Mouse (Mus musculus) MEL (cell line): ENCODE data around the gene Snta1. TPM values are rescaled to one million over a fixed set of nuclear protein-coding genes. Genes with fewer than 3 reads are reported as not detected.

Experiments used
- DNase-seq: peaks from one replicate; pipeline ENCODE4 v3.0.0; 2011; ENCODE audit warnings: low read depth, low spot score
- H3K27ac ChIP-seq: 2 replicates; pipeline ENCODE4 v1.5.1; 2012; ENCODE audit warnings: low read depth, mild to moderate bottlenecking, control low read depth, low read length, moderate library complexity; ENCODE audit not compliant: control insufficient read depth
- H3K27me3 ChIP-seq, 2 experiments: fragments of 150-350 bp in 1 of 2; sonication (generic) in 1 of 2; 2 replicates each; pipeline ENCODE4 v1.6.1; 2012; ENCODE audit warnings: low read length in 2 of 2, mild to moderate bottlenecking in 2 of 2, improper control_type of control experiment in 1 of 2, moderate library complexity in 1 of 2; ENCODE audit not compliant: insufficient read depth in 2 of 2, control insufficient read depth in 1 of 2
- H3K36me3 ChIP-seq, 2 experiments: 2 replicates each; pipeline ENCODE4 v1.6.1; 2012 to 2014; ENCODE audit warnings: low read length in 2 of 2, improper control_type of control experiment in 1 of 2, inconsistent platforms in 1 of 2, mild to moderate bottlenecking in 1 of 2; ENCODE audit not compliant: insufficient read depth in 2 of 2, control insufficient read depth in 1 of 2
- H3K4me1 ChIP-seq, 2 experiments: fragments of 150-350 bp in 1 of 2; sonication (generic) in 1 of 2; 2 replicates each; pipeline ENCODE4 v1.6.1; 2012; ENCODE audit warnings: low read length in 2 of 2, improper control_type of control experiment in 1 of 2, mild to moderate bottlenecking in 1 of 2; ENCODE audit not compliant: insufficient read depth in 2 of 2, control insufficient read depth in 1 of 2
- H3K4me3 ChIP-seq, 2 experiments: fragments of 150-350 bp in 1 of 2; sonication (generic) in 1 of 2; 2 replicates each; pipeline ENCODE4 v1.5.1; 2012; ENCODE audit warnings: low read depth in 2 of 2, low read length in 2 of 2, mild to moderate bottlenecking in 2 of 2, moderate library complexity in 2 of 2, control low read depth in 1 of 2, improper control_type of control experiment in 1 of 2; ENCODE audit not compliant: control insufficient read depth in 1 of 2, insufficient read depth in 1 of 2
- H3K79me2 ChIP-seq: 2 replicates; pipeline ENCODE4 v1.6.1; 2012; ENCODE audit warnings: mild to moderate bottlenecking, low read length, moderate library complexity; ENCODE audit not compliant: control insufficient read depth, poor library complexity, insufficient read depth
- H3K9ac ChIP-seq: 2 replicates; pipeline ENCODE4 v1.6.1; 2012; ENCODE audit warnings: low read depth, mild to moderate bottlenecking, control low read depth, low read length, moderate library complexity; ENCODE audit not compliant: control insufficient read depth, poor library complexity, severe bottlenecking
- H3K9me3 ChIP-seq: fragments of 150-350 bp; sonication (generic); replicated peaks from 2 replicates; pipeline ENCODE4 v1.6.1; 2012; ENCODE audit warnings: mild to moderate bottlenecking, low read length, improper control_type of control experiment, moderate library complexity; ENCODE audit not compliant: insufficient read depth
- BHLHE40 ChIP-seq: IDR thresholded peaks from 2 replicates; pipeline ENCODE4 v1.6.1; 2012; ENCODE audit warnings: low read depth, mild to moderate bottlenecking, inconsistent platforms, low read length, improper control_type of control experiment, borderline replicate concordance
- CHD1 ChIP-seq: IDR thresholded peaks from 2 replicates; pipeline ENCODE4 v1.6.1; 2012; ENCODE audit warnings: low read depth, mild to moderate bottlenecking, inconsistent platforms, low read length, improper control_type of control experiment
- CHD2 ChIP-seq: IDR thresholded peaks from 2 replicates; pipeline ENCODE4 v1.6.1; 2011; ENCODE audit warnings: low read length, improper control_type of control experiment
- CTCF ChIP-seq, 3 experiments: IDR thresholded peaks in 2 of 3; conservative IDR thresholded peaks in 1 of 3; 2 replicates each; pipeline ENCODE4 v1.5.1; 2011 to 2012; ENCODE audit warnings: low read length in 3 of 3, low read depth in 2 of 3, mild to moderate bottlenecking in 2 of 3, improper control_type of control experiment in 1 of 3, inconsistent platforms in 1 of 3, mixed read lengths in 1 of 3, moderate library complexity in 1 of 3; ENCODE audit not compliant: control insufficient read depth in 1 of 3, insufficient read depth in 1 of 3, poor library complexity in 1 of 3, severe bottlenecking in 1 of 3
- E2F4 ChIP-seq: IDR thresholded peaks from 2 replicates; pipeline ENCODE4 v1.6.1; 2011; ENCODE audit warnings: low read depth, low read length, improper control_type of control experiment, borderline replicate concordance
- EP300 ChIP-seq, 2 experiments: IDR thresholded peaks; 2 replicates each; pipeline ENCODE4 v1.6.1; 2011; ENCODE audit warnings: improper control_type of control experiment in 2 of 2, low read length in 2 of 2, low read depth in 1 of 2, mild to moderate bottlenecking in 1 of 2
- ETS1 ChIP-seq: IDR thresholded peaks from 2 replicates; pipeline ENCODE4 v1.6.1; 2012; ENCODE audit warnings: low read depth, mild to moderate bottlenecking, inconsistent platforms, low read length, improper control_type of control experiment, moderate library complexity
- GABPA ChIP-seq: IDR thresholded peaks from 2 replicates; pipeline ENCODE4 v1.6.1; 2012; ENCODE audit warnings: low read depth, mild to moderate bottlenecking, inconsistent platforms, low read length, improper control_type of control experiment, moderate library complexity
- GATA1 ChIP-seq: IDR thresholded peaks from 2 replicates; pipeline ENCODE4 v1.6.1; 2011; ENCODE audit warnings: low read depth, low read length, improper control_type of control experiment
- HCFC1 ChIP-seq: IDR thresholded peaks from 2 replicates; pipeline ENCODE4 v1.6.1; 2012; ENCODE audit warnings: low read depth, mild to moderate bottlenecking, inconsistent platforms, low read length, improper control_type of control experiment, moderate library complexity
- JUND ChIP-seq: IDR thresholded peaks from 2 replicates; pipeline ENCODE4 v1.6.1; 2011; ENCODE audit warnings: low read depth, mild to moderate bottlenecking, improper control_type of control experiment, low read length
- KAT2A ChIP-seq: conservative IDR thresholded peaks from 2 replicates; pipeline ENCODE4 v1.6.1; 2012; ENCODE audit warnings: low read depth, low read length, improper control_type of control experiment, inconsistent platforms
- MAFK ChIP-seq: IDR thresholded peaks from 2 replicates; pipeline ENCODE4 v1.6.1; 2011; ENCODE audit warnings: low read depth, mild to moderate bottlenecking, low read length, improper control_type of control experiment, borderline replicate concordance
- MAX ChIP-seq: IDR thresholded peaks from 2 replicates; pipeline ENCODE4 v1.6.1; 2011; ENCODE audit warnings: low read length, improper control_type of control experiment
- MAZ ChIP-seq: IDR thresholded peaks from 2 replicates; pipeline ENCODE4 v1.6.1; 2012; ENCODE audit warnings: low read depth, mild to moderate bottlenecking, inconsistent platforms, low read length, improper control_type of control experiment
- MEF2A ChIP-seq: IDR thresholded peaks from 2 replicates; pipeline ENCODE4 v1.6.1; 2014; ENCODE audit warnings: low read depth, mild to moderate bottlenecking, inconsistent platforms, low read length, improper control_type of control experiment; ENCODE audit not compliant: poor library complexity, insufficient replicate concordance, severe bottlenecking; ENCODE audit errors: extremely low read depth
- MXI1 ChIP-seq: IDR thresholded peaks from 2 replicates; pipeline ENCODE4 v1.6.1; 2011; ENCODE audit warnings: mild to moderate bottlenecking, low read depth, low read length, improper control_type of control experiment
- MYB ChIP-seq: IDR thresholded peaks from 2 replicates; pipeline ENCODE4 v1.6.1; 2011; ENCODE audit warnings: mild to moderate bottlenecking, low read depth, low read length, improper control_type of control experiment
- MYC ChIP-seq: IDR thresholded peaks from 2 replicates; pipeline ENCODE4 v1.6.1; 2011; ENCODE audit warnings: low read depth, mild to moderate bottlenecking, low read length, improper control_type of control experiment, moderate library complexity
- NELFE ChIP-seq: IDR thresholded peaks from 2 replicates; pipeline ENCODE4 v1.6.1; 2011; ENCODE audit warnings: low read depth, low read length, improper control_type of control experiment
- NRF1 ChIP-seq: IDR thresholded peaks from 2 replicates; pipeline ENCODE4 v1.6.1; 2014; ENCODE audit warnings: low read depth, mild to moderate bottlenecking, inconsistent platforms, low read length, improper control_type of control experiment, moderate library complexity; ENCODE audit not compliant: poor library complexity, insufficient read depth, severe bottlenecking
- POLR2A ChIP-seq, 2 experiments: IDR thresholded peaks; 2 replicates each; pipeline ENCODE4 v1.6.1; 2011 to 2012; ENCODE audit warnings: low read length in 2 of 2, mild to moderate bottlenecking in 2 of 2, control low read depth in 1 of 2, improper control_type of control experiment in 1 of 2, low read depth in 1 of 2, moderate library complexity in 1 of 2; ENCODE audit not compliant: control insufficient read depth in 1 of 2, insufficient read depth in 1 of 2, poor library complexity in 1 of 2
- POLR2AphosphoS2 ChIP-seq: IDR thresholded peaks from 2 replicates; pipeline ENCODE4 v1.6.1; 2011; ENCODE audit warnings: low read length, improper control_type of control experiment
- POLR2AphosphoS5 ChIP-seq: IDR thresholded peaks from 2 replicates; pipeline ENCODE4 v1.6.1; 2012; ENCODE audit warnings: low read depth, borderline replicate concordance, mild to moderate bottlenecking, inconsistent platforms, low read length, moderate library complexity, mixed read lengths
- RAD21 ChIP-seq: IDR thresholded peaks from 2 replicates; pipeline ENCODE4 v1.6.1; 2011; ENCODE audit warnings: mild to moderate bottlenecking, low read depth, low read length, improper control_type of control experiment
- RCOR1 ChIP-seq: IDR thresholded peaks from 2 replicates; pipeline ENCODE4 v1.6.1; 2012; ENCODE audit warnings: low read depth, mild to moderate bottlenecking, inconsistent platforms, low read length, improper control_type of control experiment
- SIN3A ChIP-seq: IDR thresholded peaks from 2 replicates; pipeline ENCODE4 v1.6.1; 2012; ENCODE audit warnings: low read length, improper control_type of control experiment, inconsistent platforms
- SMC3 ChIP-seq: IDR thresholded peaks from 2 replicates; pipeline ENCODE4 v1.6.1; 2011; ENCODE audit warnings: low read depth, low read length, improper control_type of control experiment
- TAL1 ChIP-seq: IDR thresholded peaks from 2 replicates; pipeline ENCODE4 v1.6.1; 2012; ENCODE audit warnings: mild to moderate bottlenecking, inconsistent platforms, low read length, moderate library complexity, mixed read lengths
- TBP ChIP-seq: IDR thresholded peaks from 2 replicates; pipeline ENCODE4 v1.8.0; 2011; ENCODE audit warnings: low read depth, low read length, improper control_type of control experiment
- TCF12 ChIP-seq: IDR thresholded peaks from 2 replicates; pipeline ENCODE4 v1.6.1; 2014; ENCODE audit warnings: low read depth, mild to moderate bottlenecking, inconsistent platforms, low read length, improper control_type of control experiment, moderate library complexity
- UBTF ChIP-seq: IDR thresholded peaks from 2 replicates; pipeline ENCODE4 v1.6.1; 2012; ENCODE audit warnings: low read depth, mild to moderate bottlenecking, inconsistent platforms, low read length, improper control_type of control experiment, moderate library complexity, borderline replicate concordance; ENCODE audit not compliant: insufficient read depth
- USF2 ChIP-seq, 2 experiments: IDR thresholded peaks; 2 replicates each; pipeline ENCODE4 v1.6.1; 2011 to 2012; ENCODE audit warnings: improper control_type of control experiment in 2 of 2, low read length in 2 of 2, borderline replicate concordance in 1 of 2, inconsistent platforms in 1 of 2, low read depth in 1 of 2, mild to moderate bottlenecking in 1 of 2; ENCODE audit not compliant: insufficient read depth in 1 of 2
- ZC3H11A ChIP-seq: IDR thresholded peaks from 2 replicates; pipeline ENCODE4 v1.6.1; 2012; ENCODE audit warnings: low read depth, mild to moderate bottlenecking, inconsistent platforms, low read length, improper control_type of control experiment
- ZKSCAN1 ChIP-seq: IDR thresholded peaks from 2 replicates; pipeline ENCODE4 v1.6.1; 2012; ENCODE audit warnings: low read depth, mild to moderate bottlenecking, inconsistent platforms, low read length, improper control_type of control experiment, moderate library complexity
- ZMIZ1 ChIP-seq: IDR thresholded peaks from 2 replicates; pipeline ENCODE4 v1.6.1; 2012; ENCODE audit warnings: low read depth, mild to moderate bottlenecking, inconsistent platforms, low read length, improper control_type of control experiment, moderate library complexity
- polyA plus RNA-seq, 2 experiments: library from polyadenylated mRNA; stranded (reverse) in 1 of 2; unstranded in 1 of 2; fragments of >175 nt in 1 of 2; fragments of >200 nt in 1 of 2; gene quantifications; 2 replicates each; pipeline versions ENCODE4 v1.2.1 to v1.2.4; 2012; ENCODE audit warnings: low replicate concordance in 2 of 2, low read depth in 1 of 2; ENCODE audit not compliant: insufficient read length in 2 of 2, insufficient read depth in 1 of 2, missing spikeins in 1 of 2
- total RNA-seq: library from RNA; depleted of rRNA; stranded (reverse); fragments of 300-350 nt; gene quantifications from 2 replicates; pipeline ENCODE4 v1.2.3, GENCODE M21; 2012

Gene Snta1
- total and polyA plus RNA-seq, 3 experiments: 2.7 to 6.7 TPM; not detected in 1

GRCm38 (mm10) chr2:154372151-154372829 lies 35.6 kb downstream of the Snta1 start:
- Histone ChIP-seq H3K4me1 (peaks cover 0 to 7% of the 10 kb centered on the region in 2 experiments; a peak in 2 of 4 replicates), H3K27ac (peak overlapping the region; percentile 79), H3K36me3 (no peaks in the 10 kb centered on the region), H3K9ac (peak overlapping the region; percentile 91), H3K9me3 (no peaks in the 10 kb centered on the region), H3K79me2 (peaks cover 5% of the 10 kb centered on the region; the same call in 1 of the 2 replicates), H3K27me3 (no peaks in the 10 kb centered on the region), H3K4me3 (peak overlapping the region; percentile 81 to 91)
- peak; percentile 96 for DNase-seq
- no peak for TF ChIP-seq ZC3H11A
- no peak for TF ChIP-seq USF2 (IDR thresholded peaks at IDR 0.05; ENCODE audit: borderline replicate concordance in 1 of 2, insufficient read depth in 1 of 2, low read depth in 1 of 2, low read length in 2 of 2)
- TF ChIP-seq ZMIZ1: peak; percentile 95
- TF ChIP-seq JUND: no peak
- peak; percentile 96 for TF ChIP-seq TBP
- peak; percentile 87; the same call in 1 of the 2 replicates for TF ChIP-seq MYC
- peak; percentile 91 for TF ChIP-seq TCF12
- 0 out of 2 replicates have a peak, but pooled peaks have one; percentile 87 for TF ChIP-seq UBTF
- no peak for TF ChIP-seq TAL1
- no peak for TF ChIP-seq POLR2AphosphoS5
- no peak for TF ChIP-seq MYB
- no peak for TF ChIP-seq EP300 (IDR thresholded peaks at IDR 0.05; ENCODE audit: low read depth in 1 of 2, low read length in 2 of 2)
- TF ChIP-seq SMC3: no peak
- no peak for TF ChIP-seq MAFK
- TF ChIP-seq SIN3A: peak; percentile 95
- TF ChIP-seq CHD1: no peak
- TF ChIP-seq NELFE: peak; percentile 97
- peak; percentile 93 for TF ChIP-seq HCFC1
- TF ChIP-seq RCOR1: no peak
- TF ChIP-seq KAT2A: no peak; the same call in 1 of the 2 replicates
- TF ChIP-seq MXI1: peak; percentile 80
- TF ChIP-seq ZKSCAN1: no peak
- no peak for TF ChIP-seq GABPA
- no peak for TF ChIP-seq E2F4
- TF ChIP-seq MAX: peak; percentile 36; the same call in 1 of the 2 replicates
- TF ChIP-seq MEF2A: no peak
- TF ChIP-seq NRF1: peak; percentile 20; the same call in 1 of the 2 replicates
- no peak for TF ChIP-seq GATA1
- peak; percentile 94 to 99 for TF ChIP-seq POLR2A (IDR thresholded peaks at IDR 0.05; ENCODE audit: control insufficient read depth in 1 of 2, insufficient read depth in 1 of 2, low read depth in 1 of 2, low read length in 2 of 2, poor library complexity in 1 of 2)
- TF ChIP-seq CTCF (IDR thresholded peaks at IDR 0.05 in 2 of 3, conservative IDR thresholded peaks at IDR 0.05 in 1 of 3; ENCODE audit: control insufficient read depth in 1 of 3, insufficient read depth in 1 of 3, low read depth in 2 of 3, low read length in 3 of 3, poor library complexity in 1 of 3, severe bottlenecking in 1 of 3): no peak; a peak in 1 of 6 replicates
- peak; percentile 54; the same call in 1 of the 2 replicates for TF ChIP-seq ETS1
- TF ChIP-seq CHD2: no peak
- TF ChIP-seq BHLHE40: no peak
- peak; percentile 59; the same call in 1 of the 2 replicates for TF ChIP-seq MAZ
- TF ChIP-seq POLR2AphosphoS2: peak; percentile 97
- no peak for TF ChIP-seq RAD21
